Comparison of ENCODE assay signal across 18 mouse cellular contexts in genomic region chr10:16145397-16145796, GRCm38 (mm10).
"Had no signal": no experiment of that assay in that cellular context is flagged by ENCODE, and none has a peak within 500 bp of the region (broad histone marks: within the 10 kb centered on the region; RNA-seq: fewer than 3 reads in every experiment).

No protein-coding gene starts in this region.

- DNase-seq: lung, embryonic 14.5 days; lung, postnatal 10 days; lung, postnatal 4 days; midbrain, embryonic 14.5 days; retina, postnatal 1 day; right cerebral cortex, adult 18-20 months; right cerebral cortex, postnatal 25 days; right cerebral cortex, postnatal 4 days; spleen, adult 18-20 months; thymus, adult 18-20 months; thymus, postnatal 14 days; thymus, postnatal 36 days had no signal

- H3K4me1 ChIP-seq: midbrain, embryonic 10.5 days; midbrain, embryonic 12.5 days; neural tube, embryonic 13.5 days; neural tube, embryonic 15.5 days had no signal

- H3K9me3 ChIP-seq: midbrain, embryonic 10.5 days; midbrain, embryonic 12.5 days; neural tube, embryonic 13.5 days; neural tube, embryonic 15.5 days had no signal

- ATAC-seq: midbrain, embryonic 16.5 days had no signal

- H3K9ac ChIP-seq: lung, embryonic 14.5 days; midbrain, embryonic 12.5 days; neural tube, embryonic 13.5 days; neural tube, embryonic 15.5 days had no signal

- H3K36me3 ChIP-seq: midbrain, embryonic 10.5 days; midbrain, embryonic 12.5 days; neural tube, embryonic 13.5 days; neural tube, embryonic 15.5 days had no signal

- H3K4me3 ChIP-seq: midbrain, embryonic 10.5 days; midbrain, embryonic 12.5 days; myocyte; neural tube, embryonic 13.5 days; neural tube, embryonic 15.5 days had no signal

- H3K27ac ChIP-seq: midbrain, embryonic 10.5 days; midbrain, embryonic 12.5 days; neural tube, embryonic 13.5 days; neural tube, embryonic 15.5 days had no signal

- H3K27me3 ChIP-seq: midbrain, embryonic 12.5 days; neural tube, embryonic 13.5 days; neural tube, embryonic 15.5 days had no signal

- H3K4me2 ChIP-seq: lung, embryonic 14.5 days; midbrain, embryonic 12.5 days; neural tube, embryonic 13.5 days; neural tube, embryonic 15.5 days had no signal
